Mouse (Mus musculus) hindbrain, embryonic 15.5 days (tissue): ENCODE data around the gene Wdr64. TPM values are rescaled to one million over a fixed set of nuclear protein-coding genes. Genes with fewer than 3 reads are reported as not detected.
A peak's percentile ranks its signal among the peaks of the same experiment; 100 is the strongest.

Experiments used
- ATAC-seq: fragments of 200-750 bp; cut with Nextera tagmentation; 2 replicates; pipeline ENCODE4 v1.8.0; 2017; ENCODE audit warnings: low read depth, moderate number of reproducible peaks, moderate TSS enrichment; ENCODE audit not compliant: low FRiP score
- H3K27ac ChIP-seq: fragments of 300-500 bp; sonication (generic); replicated peaks from 2 replicates; pipeline ENCODE4 v1.5.1; 2015; ENCODE audit warnings: mild to moderate bottlenecking, inconsistent platforms
- H3K27me3 ChIP-seq: fragments of 300-500 bp; sonication (generic); 2 replicates; pipeline ENCODE4 v1.6.1; 2015; ENCODE audit warnings: control low read depth, inconsistent platforms
- H3K36me3 ChIP-seq: fragments of 300-500 bp; sonication (generic); 2 replicates; pipeline ENCODE4 v1.6.1; 2015; ENCODE audit warnings: control low read depth, inconsistent platforms
- H3K4me1 ChIP-seq: fragments of 300-500 bp; sonication (generic); replicated peaks from 2 replicates; pipeline ENCODE4 v1.6.1; 2015; ENCODE audit warnings: control low read depth, inconsistent platforms
- H3K4me2 ChIP-seq: fragments of 300-500 bp; sonication (generic); 2 replicates; pipeline ENCODE4 v1.6.1; 2015; ENCODE audit warnings: moderate library complexity, mild to moderate bottlenecking, inconsistent platforms
- H3K4me3 ChIP-seq: fragments of 300-500 bp; sonication (generic); 2 replicates; pipeline ENCODE4 v1.5.1; 2015; ENCODE audit warnings: mild to moderate bottlenecking, inconsistent platforms
- H3K9ac ChIP-seq: fragments of 300-500 bp; sonication (generic); 2 replicates; pipeline ENCODE4 v1.6.1; 2015; ENCODE audit warnings: inconsistent platforms
- H3K9me3 ChIP-seq: fragments of 300-500 bp; sonication (generic); 2 replicates; pipeline ENCODE4 v1.6.1; 2016; ENCODE audit warnings: control low read depth, inconsistent platforms
- WGBS: fragments of 180-500 bp; shearing (Covaris S2); methylation state at CpG from one replicate; pipeline ENCODE4 v1.1.7; 2015; 5-methylcytosine and 5-hydroxymethylcytosine counted together
- polyA plus RNA-seq: library from polyadenylated mRNA; unstranded; fragments of >200 nt; fragmentation: Nextera tagmentation; extraction: Ambion mirVana; gene quantifications from 2 replicates; pipeline ENCODE4 v1.2.1, GENCODE M21; 2015

The Wdr64 gene
- polyA plus RNA-seq, 1 experiment from 2014 or later, result not detected

GRCm38 (mm10) chr1:175692246-175692996, 6.0 kb upstream of the Wdr64 start, which contains the start of the genes Opn3 and Chml:
TSS of gene Opn3 (minus strand) at chr1:175692776.
TSS of gene Chml (minus strand) at chr1:175692901.
- Histone ChIP-seq H3K36me3 (peaks cover 8% of the 10 kb centered on the region), H3K4me1 (peaks cover 31% of the 10 kb centered on the region)

GRCm38 (mm10) chr1:175692997-175693361, 5.4 kb upstream of the Wdr64 start:
- Histone ChIP-seq H3K4me1 (peaks cover 31% of the 10 kb centered on the region), H3K9me3 (no peaks in the 10 kb centered on the region), H3K4me3 (peak overlapping the region; percentile 88), H3K27ac (peak overlapping the region; percentile 90; the same call in 1 of the 2 replicates), H3K4me2 (peak overlapping the region; percentile 90), H3K9ac (peak overlapping the region; percentile 18; the same call in 1 of the 2 replicates), H3K36me3 (peaks cover 2% of the 10 kb centered on the region; the same call in 1 of the 2 replicates), H3K27me3 (no peaks in the 10 kb centered on the region)
- no peak for ATAC-seq
- under 1% methylated on average over 17 of the region's 17 CpGs for WGBS

More at GRCm38 (mm10) chr1:175692246-175692996, 6.0 kb upstream of the Wdr64 start, which contains the start of the genes Opn3 and Chml:
- 1% methylated on average over 55 of the region's 73 CpGs for WGBS
- peak within 1 kb of the TSS; percentile 74 for H3K9ac ChIP-seq
- H3K4me2 ChIP-seq, result peak within 1 kb of the TSS; percentile 90
- H3K27ac ChIP-seq, result peak within 1 kb of the TSS; percentile 90
- ATAC-seq, result peak; percentile 98
- H3K4me3 ChIP-seq, result peak within 1 kb of the TSS; percentile 88
- no peaks in the 10 kb centered on the region for H3K27me3 ChIP-seq
- H3K9me3 ChIP-seq, result no peaks in the 10 kb centered on the region

DNA sequence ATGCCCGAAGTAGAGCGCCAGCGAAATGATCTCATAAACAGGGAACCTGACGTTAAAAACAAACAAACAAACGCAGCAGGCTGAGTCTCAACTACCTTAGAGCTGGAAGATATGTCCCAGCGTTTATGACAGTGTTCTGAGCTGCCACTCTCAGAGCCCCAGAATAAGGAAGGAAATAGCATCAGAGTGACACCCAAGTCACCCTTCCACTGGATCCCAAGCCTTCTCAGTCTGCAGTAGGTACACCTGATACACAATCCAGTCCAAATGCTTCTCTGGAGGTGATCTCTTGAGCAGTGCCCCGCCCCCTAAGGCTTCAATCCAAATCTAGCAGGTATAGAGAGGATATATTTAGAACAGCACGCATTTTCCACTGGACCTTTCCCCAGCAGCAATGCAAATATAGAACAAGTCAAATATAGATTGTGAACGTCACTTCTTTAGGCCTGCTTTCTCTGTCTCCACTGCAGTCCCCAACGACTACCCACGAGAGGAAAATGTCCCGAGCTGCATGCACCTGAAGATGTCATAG, 4.9 kb upstream of the Wdr64 start:
- 44% methylated on average over 12 of the region's 12 CpGs for WGBS
- H3K4me1 ChIP-seq, result peaks cover 31% of the 10 kb centered on the region
- no peaks in the 10 kb centered on the region for H3K9me3 ChIP-seq
- H3K4me2 ChIP-seq, result peak overlapping the region; percentile 90
- H3K4me3 ChIP-seq, result peak overlapping the region; percentile 88
- no peaks in the 10 kb centered on the region for H3K27me3 ChIP-seq
- H3K9ac ChIP-seq, result 0 out of 2 replicates have a peak overlapping the region, but pooled peaks have one; percentile 18
- peak overlapping the region; percentile 90; the same call in 1 of the 2 replicates for H3K27ac ChIP-seq
- no peaks in the 10 kb centered on the region for H3K36me3 ChIP-seq
- no peak for ATAC-seq

DNA sequence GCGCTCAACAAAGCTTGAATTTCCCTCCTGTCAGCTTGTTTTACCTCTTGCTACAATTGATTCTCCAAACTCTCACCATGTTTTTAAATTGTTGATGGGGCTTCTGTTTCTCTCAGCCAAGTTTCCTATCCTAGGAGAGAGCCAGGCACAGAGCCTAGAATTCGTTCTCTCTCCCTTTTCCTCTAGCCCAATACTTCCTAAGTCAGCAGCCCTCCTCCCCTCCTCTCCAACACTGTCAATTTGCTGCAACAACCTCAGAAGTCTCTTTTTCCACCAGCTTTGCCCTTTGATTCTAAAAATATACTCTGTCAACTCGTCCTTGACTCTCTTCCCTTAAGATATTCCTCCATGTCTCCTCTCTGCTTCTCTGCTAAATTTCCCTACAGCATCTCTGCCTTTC, 982 bp downstream of the Wdr64 start:
- H3K4me2 ChIP-seq, result no peak overlapping the region
- H3K27ac ChIP-seq, result no peak overlapping the region
- no peak overlapping the region for H3K9ac ChIP-seq
- no peak overlapping the region for H3K4me3 ChIP-seq
- H3K4me1 ChIP-seq, result no peaks in the 10 kb centered on the region
- WGBS, result 69% methylated on average over 3 of the region's 3 CpGs
- H3K9me3 ChIP-seq, result no peaks in the 10 kb centered on the region
- ATAC-seq, result no peak
- H3K36me3 ChIP-seq, result no peaks in the 10 kb centered on the region
- no peaks in the 10 kb centered on the region for H3K27me3 ChIP-seq

GRCm38 (mm10) chr1:175699796-175700195, 1.4 kb downstream of the Wdr64 start:
- no peak for ATAC-seq
- Histone ChIP-seq H3K36me3 (no peaks in the 10 kb centered on the region), H3K9ac (no peak overlapping the region), H3K27ac (no peak overlapping the region), H3K4me1 (no peaks in the 10 kb centered on the region), H3K27me3 (no peaks in the 10 kb centered on the region), H3K4me3 (no peak overlapping the region), H3K9me3 (no peaks in the 10 kb centered on the region), H3K4me2 (no peak overlapping the region)
- WGBS, result 37% methylated on average over 4 of the region's 4 CpGs

GRCm38 (mm10) chr1:175701145-175701544, 2.8 kb downstream of the Wdr64 start:
- WGBS, result 77% methylated on average over 4 of the region's 4 CpGs

DNA sequence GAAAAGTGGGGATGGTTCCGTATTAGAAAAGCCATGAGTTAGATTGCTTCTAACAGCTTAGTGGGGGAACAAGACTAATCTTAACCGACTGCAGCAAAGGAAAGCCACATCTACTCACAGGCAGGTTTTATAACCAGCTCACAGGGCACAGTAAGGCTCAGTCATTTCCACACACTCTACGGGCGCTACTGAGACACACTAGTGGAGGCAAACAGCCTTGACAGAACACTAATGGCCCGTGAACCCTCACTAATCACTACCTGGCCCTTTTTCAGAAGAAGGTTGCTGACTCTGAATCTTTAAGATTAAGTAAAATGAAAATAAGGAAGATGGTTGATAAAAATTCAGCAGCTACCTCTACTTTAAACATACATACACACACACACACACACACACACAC, 9.2 kb downstream of the Wdr64 start:
- no peak for ATAC-seq
- Histone ChIP-seq H3K36me3 (no peaks in the 10 kb centered on the region), H3K4me1 (no peaks in the 10 kb centered on the region), H3K27ac (no peak overlapping the region), H3K4me3 (no peak overlapping the region), H3K9me3 (no peaks in the 10 kb centered on the region), H3K27me3 (no peaks in the 10 kb centered on the region), H3K9ac (no peak overlapping the region), H3K4me2 (no peak overlapping the region)
- WGBS, result 79% methylated on average over 5 of the region's 5 CpGs

More at GRCm38 (mm10) chr1:175701145-175701544, 2.8 kb downstream of the Wdr64 start:
- ATAC-seq, result no peak
- Histone ChIP-seq H3K27me3 (no peaks in the 10 kb centered on the region), H3K9ac (no peak overlapping the region), H3K4me3 (no peak overlapping the region), H3K36me3 (no peaks in the 10 kb centered on the region), H3K9me3 (no peaks in the 10 kb centered on the region), H3K4me1 (no peaks in the 10 kb centered on the region), H3K27ac (no peak overlapping the region), H3K4me2 (no peak overlapping the region)

- H3K4me3 ChIP-seq, result no peak overlapping the region
- ATAC-seq, result no peak
- no peak overlapping the region for H3K4me2 ChIP-seq
Measured at GRCm38 (mm10) chr1:175708013-175708412, 9.6 kb downstream of the Wdr64 start.

DNA sequence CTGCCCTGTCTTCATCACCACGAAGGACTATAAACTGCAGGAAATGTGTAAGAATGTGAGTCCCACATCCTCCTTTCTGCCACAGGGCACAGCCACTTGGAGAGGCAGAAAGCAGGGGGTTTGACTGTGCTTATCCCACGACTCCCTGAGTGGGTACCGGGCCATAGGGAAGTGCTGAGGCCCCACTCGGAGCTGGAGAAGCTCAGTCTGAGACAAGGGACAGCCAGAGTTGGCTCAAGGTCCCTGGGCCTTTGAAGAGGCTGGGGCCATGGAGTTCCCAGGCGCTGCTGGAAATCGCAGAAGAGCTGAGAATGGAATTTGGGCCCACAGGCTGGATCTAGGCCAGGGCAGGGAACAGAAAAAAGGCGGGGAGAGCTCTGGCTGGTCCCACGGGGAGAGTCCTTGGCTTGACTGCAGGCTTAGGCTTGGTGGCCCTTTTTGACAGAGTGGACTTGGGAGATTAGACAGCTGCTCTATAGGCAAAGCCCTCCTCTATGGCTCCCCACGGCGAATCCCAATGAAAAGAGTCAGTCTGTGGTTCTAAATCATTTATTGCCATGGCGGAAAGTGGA, 14.0 kb downstream of the Wdr64 start:
- H3K36me3 ChIP-seq, result no peaks in the 10 kb centered on the region
- H3K4me2 ChIP-seq, result no peak overlapping the region
- WGBS, result 77% methylated on average over 11 of the region's 11 CpGs
- no peaks in the 10 kb centered on the region for H3K9me3 ChIP-seq
- H3K27ac ChIP-seq, result no peak overlapping the region
- H3K4me1 ChIP-seq, result no peaks in the 10 kb centered on the region
- H3K27me3 ChIP-seq, result no peaks in the 10 kb centered on the region
- no peak overlapping the region for H3K9ac ChIP-seq
- H3K4me3 ChIP-seq, result no peak overlapping the region
- no peak for ATAC-seq

More at GRCm38 (mm10) chr1:175708013-175708412, 9.6 kb downstream of the Wdr64 start:
- no peaks in the 10 kb centered on the region for H3K9me3 ChIP-seq
- H3K36me3 ChIP-seq, result no peaks in the 10 kb centered on the region
- no peaks in the 10 kb centered on the region for H3K27me3 ChIP-seq
- no peak overlapping the region for H3K27ac ChIP-seq
- H3K4me1 ChIP-seq, result no peaks in the 10 kb centered on the region
- H3K9ac ChIP-seq, result no peak overlapping the region

DNA sequence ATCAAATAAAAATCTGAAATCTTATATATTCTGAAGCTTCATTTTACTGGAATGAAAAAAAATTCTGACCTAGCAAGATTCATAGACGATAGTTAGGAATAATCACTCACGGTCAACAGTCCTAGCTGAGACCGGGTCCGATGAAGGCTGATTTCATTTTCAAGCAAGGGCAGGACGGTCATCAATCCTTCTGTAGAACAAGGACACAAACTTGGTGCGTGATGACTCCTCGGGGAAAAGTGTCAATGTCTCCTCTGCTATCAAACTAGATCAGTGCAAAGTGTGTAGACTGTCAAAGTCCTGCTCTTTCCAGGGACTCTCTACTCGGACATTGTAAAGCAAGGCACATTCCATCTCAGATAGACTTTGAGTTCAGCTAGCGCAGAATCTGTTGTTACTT, 18.4 kb downstream of the Wdr64 start:
- ATAC-seq, result no peak
- H3K27ac ChIP-seq, result no peak overlapping the region
- no peaks in the 10 kb centered on the region for H3K9me3 ChIP-seq
- WGBS, result 93% methylated on average over 9 of the region's 9 CpGs
- H3K4me3 ChIP-seq, result no peak overlapping the region
- no peaks in the 10 kb centered on the region for H3K36me3 ChIP-seq
- no peak overlapping the region for H3K4me2 ChIP-seq
- H3K9ac ChIP-seq, result no peak overlapping the region
- no peaks in the 10 kb centered on the region for H3K27me3 ChIP-seq
- H3K4me1 ChIP-seq, result no peaks in the 10 kb centered on the region

DNA sequence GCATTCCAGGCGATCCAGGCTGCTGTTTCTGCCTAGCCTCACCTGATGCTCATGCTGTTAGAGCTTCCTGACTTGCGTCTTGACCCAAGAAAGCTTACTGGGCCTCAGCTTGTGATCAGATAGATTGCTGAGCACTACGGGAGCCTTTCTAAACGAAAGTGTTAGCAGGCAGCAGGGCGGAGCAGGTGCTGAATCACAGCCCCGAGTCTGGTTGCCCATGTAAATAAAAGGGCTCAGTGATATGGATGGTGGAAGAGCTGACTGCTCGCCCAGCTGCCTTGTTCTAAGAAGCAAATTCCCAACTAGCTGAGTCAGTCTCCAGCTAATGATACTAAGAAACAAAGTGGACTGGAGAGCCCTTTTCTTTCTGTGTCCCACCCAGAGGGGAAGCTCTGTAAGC, 27.4 kb downstream of the Wdr64 start:
- Histone ChIP-seq H3K27ac (no peak overlapping the region), H3K4me2 (no peak overlapping the region), H3K36me3 (no peaks in the 10 kb centered on the region), H3K9ac (no peak overlapping the region), H3K4me3 (no peak overlapping the region), H3K27me3 (no peaks in the 10 kb centered on the region), H3K4me1 (no peaks in the 10 kb centered on the region), H3K9me3 (no peaks in the 10 kb centered on the region)
- no peak for ATAC-seq
- 49% methylated on average over 7 of the region's 7 CpGs for WGBS
